Mouse (Mus musculus): ENCODE measurements at regions not wholly inside any gene's neighbourhood (a gene's known extent, or its start where the extent isn't known, plus 50 kb on each side); places are given as distances from the start of the nearest gene placed in this dataset.

DNA sequence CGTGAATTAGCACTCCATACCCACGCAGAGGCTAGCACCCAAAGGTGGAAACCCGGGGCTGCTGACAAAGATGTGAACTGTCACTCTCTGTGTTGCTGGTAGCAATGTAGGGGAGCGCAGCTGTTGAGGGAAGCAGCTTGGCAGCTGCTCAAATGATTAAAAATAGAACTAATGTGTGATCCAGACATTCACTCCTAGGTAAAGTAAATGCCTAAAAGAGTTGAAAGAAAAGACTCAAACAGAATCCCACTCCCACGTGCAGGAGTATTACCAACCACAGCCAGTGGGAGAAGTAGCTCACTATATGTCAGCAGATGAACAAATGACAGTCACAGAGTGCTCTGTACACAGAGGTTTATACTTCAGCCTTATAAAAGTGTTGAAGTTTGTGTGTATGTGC, 558.0 kb downstream of the Ptprc start:
- TF ChIP-seq HCFC1 (IDR thresholded peaks at IDR 0.05; ENCODE audit: borderline replicate concordance, insufficient read depth, low read length) = no peak
- TF ChIP-seq CHD2 (IDR thresholded peaks at IDR 0.05; ENCODE audit: low read depth, low read length) = no peak
- TF ChIP-seq ZNF384 (IDR thresholded peaks at IDR 0.05; ENCODE audit: low read depth, low read length) = no peak
- no peak for TF ChIP-seq MAFK (IDR thresholded peaks at IDR 0.05; ENCODE audit: insufficient read depth, low read depth, low read length)

Data from ES-E14 (cell line).